Mouse (Mus musculus): ENCODE results near the gene Gkap1. TPM values are rescaled to one million over a fixed set of nuclear protein-coding genes. Genes with fewer than 3 reads are reported as not detected.

Gene Gkap1
- total and polyA plus RNA-seq, 3 experiments = 26.7 to 34.1 TPM; not detected in 1

DNA sequence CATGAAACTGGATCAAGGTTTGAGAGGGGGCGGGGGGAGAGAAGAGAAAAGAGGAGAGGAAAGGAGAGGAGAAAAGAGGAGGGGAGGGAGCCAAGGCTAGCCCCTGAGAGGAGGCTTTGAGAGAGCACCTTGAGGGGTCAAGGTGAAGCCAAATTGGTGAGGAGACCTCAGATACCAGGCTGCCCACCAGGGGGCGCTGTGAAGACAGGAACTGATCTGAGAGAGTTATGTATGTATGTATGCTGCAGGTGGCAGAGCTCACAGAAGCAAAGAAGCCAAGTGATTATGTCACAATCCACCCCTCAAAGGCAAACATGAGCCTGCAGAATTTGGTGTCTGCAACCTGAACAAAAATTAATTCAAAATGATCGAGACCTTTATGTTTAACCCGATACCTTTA, 87.1 kb downstream of the Gkap1 start:
- TF ChIP-seq MEF2A (IDR thresholded peaks at IDR 0.05; ENCODE audit: extremely low read depth, insufficient replicate concordance, low read depth, low read length, poor library complexity, severe bottlenecking) = no peak
- no peak for TF ChIP-seq GATA1 (IDR thresholded peaks at IDR 0.05; ENCODE audit: low read depth, low read length)
- TF ChIP-seq RAD21 (IDR thresholded peaks at IDR 0.05; ENCODE audit: low read depth, low read length) = peak; percentile 49
- no peak for TF ChIP-seq KAT2A (conservative IDR thresholded peaks at IDR 0.05; ENCODE audit: low read depth, low read length)
- TF ChIP-seq SMC3 (IDR thresholded peaks at IDR 0.05; ENCODE audit: low read depth, low read length) = peak; percentile 73
- TF ChIP-seq CTCF (IDR thresholded peaks at IDR 0.05 in 2 of 3, conservative IDR thresholded peaks at IDR 0.05 in 1 of 3; ENCODE audit: control insufficient read depth in 1 of 3, insufficient read depth in 1 of 3, low read depth in 2 of 3, low read length in 3 of 3, poor library complexity in 1 of 3, severe bottlenecking in 1 of 3) = peak; percentile 93 to 96 (median 93)
- TF ChIP-seq GABPA (IDR thresholded peaks at IDR 0.05; ENCODE audit: low read depth, low read length) = no peak
- no peak for TF ChIP-seq POLR2AphosphoS5 (IDR thresholded peaks at IDR 0.05; ENCODE audit: borderline replicate concordance, low read depth, low read length)
- no peak for TF ChIP-seq MXI1 (IDR thresholded peaks at IDR 0.05; ENCODE audit: low read depth, low read length)
- no peak for TF ChIP-seq POLR2AphosphoS2 (IDR thresholded peaks at IDR 0.05; ENCODE audit: low read length)
- H3K9me3 ChIP-seq (replicated peaks; ENCODE audit: insufficient read depth, low read length) = no peaks in the 10 kb centered on the region
- H3K4me3 ChIP-seq (ENCODE audit: control insufficient read depth in 1 of 2, insufficient read depth in 1 of 2, low read depth in 2 of 2, low read length in 2 of 2) = no peak overlapping the region
- peak; percentile 84 for DNase-seq (ENCODE audit: low read depth, low spot score)
- no peak overlapping the region for H3K27ac ChIP-seq (ENCODE audit: control insufficient read depth, low read depth, low read length)
- peaks cover 3% of the 10 kb centered on the region for H3K79me2 ChIP-seq (ENCODE audit: control insufficient read depth, insufficient read depth, low read length, poor library complexity)
- H3K27me3 ChIP-seq (ENCODE audit: control insufficient read depth in 1 of 2, insufficient read depth in 2 of 2, low read length in 2 of 2) = no peaks in the 10 kb centered on the region
- H3K4me1 ChIP-seq (ENCODE audit: control insufficient read depth in 1 of 2, insufficient read depth in 2 of 2, low read length in 2 of 2) = no peaks in the 10 kb centered on the region
- peaks cover 0 to 42% of the 10 kb centered on the region in 2 experiments; a peak in 2 of 4 replicates for H3K36me3 ChIP-seq (ENCODE audit: control insufficient read depth in 1 of 2, insufficient read depth in 2 of 2, low read length in 2 of 2)
- H3K9ac ChIP-seq (ENCODE audit: control insufficient read depth, low read depth, low read length, poor library complexity, severe bottlenecking) = no peak overlapping the region

- peaks cover 3% of the 10 kb centered on the region for H3K79me2 ChIP-seq (ENCODE audit: control insufficient read depth, insufficient read depth, low read length, poor library complexity)
- no peaks in the 10 kb centered on the region for H3K9me3 ChIP-seq (replicated peaks; ENCODE audit: insufficient read depth, low read length)
- no peak overlapping the region for H3K27ac ChIP-seq (ENCODE audit: control insufficient read depth, low read depth, low read length)
- no peak for TF ChIP-seq TAL1 (IDR thresholded peaks at IDR 0.05; ENCODE audit: low read length)
- no peak for TF ChIP-seq MAX (IDR thresholded peaks at IDR 0.05; ENCODE audit: low read length)
- no peak for TF ChIP-seq SMC3 (IDR thresholded peaks at IDR 0.05; ENCODE audit: low read depth, low read length)
- TF ChIP-seq ZMIZ1 (IDR thresholded peaks at IDR 0.05; ENCODE audit: low read depth, low read length) = no peak
- TF ChIP-seq POLR2AphosphoS2 (IDR thresholded peaks at IDR 0.05; ENCODE audit: low read length) = no peak
- TF ChIP-seq E2F4 (IDR thresholded peaks at IDR 0.05; ENCODE audit: borderline replicate concordance, low read depth, low read length) = no peak
- no peak for TF ChIP-seq UBTF (IDR thresholded peaks at IDR 0.05; ENCODE audit: borderline replicate concordance, insufficient read depth, low read depth, low read length)
- no peak for TF ChIP-seq NELFE (IDR thresholded peaks at IDR 0.05; ENCODE audit: low read depth, low read length)
- H3K36me3 ChIP-seq (ENCODE audit: control insufficient read depth in 1 of 2, insufficient read depth in 2 of 2, low read length in 2 of 2) = peaks cover 0 to 47% of the 10 kb centered on the region in 2 experiments; a peak in 2 of 4 replicates
- H3K4me3 ChIP-seq (ENCODE audit: control insufficient read depth in 1 of 2, insufficient read depth in 1 of 2, low read depth in 2 of 2, low read length in 2 of 2) = no peak overlapping the region
- no peaks in the 10 kb centered on the region for H3K27me3 ChIP-seq (ENCODE audit: control insufficient read depth in 1 of 2, insufficient read depth in 2 of 2, low read length in 2 of 2)
- DNase-seq (ENCODE audit: low read depth, low spot score) = no peak
- H3K9ac ChIP-seq (ENCODE audit: control insufficient read depth, low read depth, low read length, poor library complexity, severe bottlenecking) = no peak overlapping the region
- no peaks in the 10 kb centered on the region for H3K4me1 ChIP-seq (ENCODE audit: control insufficient read depth in 1 of 2, insufficient read depth in 2 of 2, low read length in 2 of 2)
These were observed 87.7 kb downstream of the Gkap1 start for GRCm38 (mm10) chr13:58187751-58188150.
